Mouse (Mus musculus): ENCODE measurements around the gene 0610009B22Rik.

The 0610009B22Rik gene

DNA sequence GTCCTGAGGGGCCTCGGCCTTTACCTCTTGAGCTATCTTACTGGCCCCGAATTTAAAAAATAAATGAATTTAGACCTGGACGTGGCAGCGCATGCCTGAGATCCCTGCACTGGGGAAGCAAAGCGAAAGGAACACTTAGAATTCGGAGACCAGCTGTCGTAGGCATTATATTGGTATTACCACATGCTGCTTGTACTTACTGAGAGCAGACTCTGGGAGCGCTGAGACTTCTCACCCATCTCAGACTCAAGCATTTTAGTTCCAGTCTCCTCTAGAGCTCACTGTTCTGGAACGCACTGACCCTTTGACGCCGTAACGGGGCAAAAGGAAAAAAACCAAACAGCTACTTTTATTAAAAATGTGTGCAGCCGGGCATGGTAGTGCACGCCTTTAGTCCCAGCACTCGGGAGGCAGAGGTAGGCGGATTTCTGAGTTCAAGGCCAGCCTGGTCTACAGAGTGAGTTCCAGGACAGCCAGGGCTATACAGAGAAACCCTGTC, 26.8 kb downstream of the 0610009B22Rik start:
- DNase-seq (ENCODE audit: low spot score in 2 of 2), result no peak

GRCm38 (mm10) chr11:51658705-51659104, 30.0 kb downstream of the 0610009B22Rik start:
- no peak for DNase-seq (ENCODE audit: low spot score in 2 of 2)

- DNase-seq (ENCODE audit: low spot score in 2 of 2), result no peak
These were observed 30.4 kb downstream of the 0610009B22Rik start for GRCm38 (mm10) chr11:51658291-51658690.

DNA sequence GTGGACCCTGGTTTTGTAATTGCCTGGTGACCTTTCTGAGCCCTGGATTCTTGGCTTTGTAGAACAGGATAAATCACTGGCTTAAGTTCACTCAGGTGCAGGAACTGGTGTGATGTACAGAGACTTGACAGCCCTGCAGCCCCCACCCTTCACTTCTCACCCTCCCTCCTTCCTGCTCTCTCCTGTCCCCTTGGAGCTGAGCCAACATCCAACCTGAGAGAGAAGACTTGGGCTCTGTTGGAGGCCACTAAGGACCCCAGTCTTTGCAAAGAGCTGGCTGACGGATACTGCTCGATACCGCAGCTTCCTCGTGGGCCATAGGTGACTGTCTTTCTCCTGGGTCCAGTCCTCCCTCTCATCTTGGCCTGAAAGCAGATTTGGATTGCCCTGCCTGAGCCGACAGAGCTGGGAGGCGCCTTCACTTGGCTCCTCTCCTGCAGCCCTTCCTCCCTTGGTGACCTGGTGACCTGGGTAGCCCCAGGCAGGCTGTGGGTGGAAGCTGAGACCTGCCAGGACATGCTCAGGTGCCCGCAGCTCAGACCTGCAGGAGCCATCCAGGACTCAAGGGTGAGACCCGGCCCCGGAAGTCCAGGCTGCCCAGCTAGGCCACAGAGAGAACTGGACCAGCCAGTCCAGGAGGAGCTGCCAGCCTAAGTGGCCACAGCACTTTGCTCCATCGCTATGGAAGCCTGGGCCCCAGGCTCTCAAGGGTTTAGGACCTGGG, 31.7 kb downstream of the 0610009B22Rik start:
- DNase-seq (ENCODE audit: low spot score in 2 of 2), result no peak

DNA sequence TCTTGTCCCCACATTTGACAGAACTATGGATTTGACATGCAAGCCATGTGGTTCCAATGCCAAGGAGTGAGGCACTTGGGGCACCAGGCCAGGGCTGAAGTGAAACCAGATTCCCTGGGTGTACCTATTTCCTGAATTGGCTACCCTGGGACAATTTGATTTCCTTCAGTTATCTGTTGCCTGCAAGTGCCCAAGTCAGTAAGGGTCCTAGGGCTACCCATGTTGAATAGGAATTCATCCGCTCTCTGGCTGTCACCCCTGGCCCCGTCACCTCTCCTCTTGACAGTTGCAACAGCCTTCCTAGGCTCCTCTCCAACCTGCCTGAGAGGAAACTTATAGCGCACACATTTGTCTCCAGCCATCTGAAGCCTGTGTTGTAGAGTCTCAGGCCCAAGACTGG, 33.8 kb downstream of the 0610009B22Rik start:
- no peak for DNase-seq (ENCODE audit: low spot score in 2 of 2)

- DNase-seq (ENCODE audit: low spot score in 2 of 2), result no peak
These were observed 34.9 kb downstream of the 0610009B22Rik start for GRCm38 (mm10) chr11:51653736-51654135.

DNA sequence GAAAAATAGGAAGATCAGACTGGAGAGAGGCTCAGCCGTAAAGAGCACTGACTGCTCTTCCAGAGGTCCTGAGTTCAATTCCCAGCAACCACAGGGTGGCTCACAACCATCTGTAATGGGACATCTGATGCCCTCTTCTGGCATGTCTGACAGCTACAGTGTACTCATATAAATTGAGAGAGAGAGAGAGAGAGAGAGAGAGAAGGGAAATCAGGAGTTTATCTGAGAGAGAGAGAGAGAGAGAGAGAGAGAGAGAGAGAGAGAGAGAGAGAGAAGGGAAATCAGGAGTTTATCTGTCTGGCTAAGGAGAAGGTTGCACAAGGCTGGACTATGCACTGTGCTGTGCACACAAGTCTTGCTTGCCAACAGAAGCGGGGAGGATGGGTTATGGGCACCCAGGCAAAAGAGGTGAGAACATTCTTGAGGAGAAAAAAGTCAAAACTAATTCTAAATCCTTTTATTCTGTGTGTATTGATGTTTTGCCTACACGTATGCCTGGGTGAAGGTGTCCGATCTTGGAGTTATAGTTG, 35.7 kb downstream of the 0610009B22Rik start:
- DNase-seq (ENCODE audit: low spot score in 2 of 2), result no peak

DNA sequence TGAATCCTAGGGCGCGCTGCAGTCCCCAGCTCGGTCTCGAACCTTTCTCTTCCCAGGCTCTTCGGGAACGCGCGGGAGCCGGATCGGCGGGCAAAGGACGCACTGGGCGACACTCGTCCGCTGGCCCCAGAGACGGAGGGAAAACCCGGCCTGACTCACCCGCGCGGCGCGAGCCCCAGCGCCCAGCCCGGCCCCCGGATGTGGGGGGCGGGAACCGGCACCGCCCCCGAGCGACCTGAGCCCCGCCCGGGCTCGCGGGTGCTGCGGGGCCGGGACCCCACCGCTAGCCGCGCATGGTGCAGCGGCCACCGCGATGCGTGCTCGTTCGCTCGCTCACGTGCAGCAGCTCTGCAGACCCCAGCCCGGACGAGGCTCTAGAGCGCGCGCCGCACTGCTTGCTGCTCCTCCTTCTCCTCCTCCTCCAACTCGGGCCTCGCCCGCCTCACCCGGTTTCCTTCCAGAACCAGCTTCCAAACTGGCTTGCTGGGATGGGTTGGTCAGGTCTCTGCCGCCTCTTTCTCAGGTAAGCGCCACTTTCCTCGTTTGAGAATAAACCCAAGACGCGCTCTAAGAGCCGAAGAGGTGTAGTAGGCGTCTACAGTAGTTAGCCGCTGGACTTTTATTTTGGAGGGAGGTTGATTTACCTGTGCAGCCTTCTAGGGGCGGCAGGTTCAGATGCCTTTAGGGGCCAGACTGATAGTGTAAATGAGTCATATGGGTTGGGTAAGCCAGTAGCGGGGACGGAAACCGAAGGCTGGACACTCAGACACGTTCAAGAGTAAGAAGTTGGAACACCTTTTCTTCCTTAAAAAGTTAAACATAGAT, 37.8 kb downstream of the 0610009B22Rik start, which contains the start of the genes N4bp3 and D930048N14Rik:
Gene N4bp3, minus strand, starts transcription at position 152 of the 825 bp plus-strand sequence.
Gene D930048N14Rik, plus strand, starts transcription at position 264 of the 825 bp plus-strand sequence.
- DNase-seq (ENCODE audit: low spot score in 2 of 2), result peak; percentile 51 to 66

DNA sequence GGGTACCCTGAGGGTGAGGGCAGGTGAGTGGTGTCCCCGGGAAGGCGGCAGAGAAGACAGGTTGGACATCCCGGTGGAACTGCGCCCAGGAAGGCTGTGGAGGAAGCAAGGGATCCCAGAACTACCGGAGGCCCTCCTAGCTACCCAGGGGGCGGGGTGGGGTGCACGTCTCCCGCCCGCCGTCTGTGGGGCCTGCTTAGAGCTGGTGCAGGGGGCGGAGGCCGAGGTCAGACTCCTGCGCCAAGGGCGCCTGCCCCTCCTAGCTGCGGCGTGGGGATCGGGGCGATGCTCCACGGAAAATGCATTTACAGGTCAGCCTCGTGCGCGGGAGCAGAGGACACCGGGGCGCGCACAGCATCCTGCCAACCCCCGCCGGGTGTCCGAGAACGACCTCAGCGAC, 38.4 kb downstream of the 0610009B22Rik start:
- no peak for DNase-seq (ENCODE audit: low spot score in 2 of 2)

- DNase-seq (ENCODE audit: low spot score in 2 of 2), result no peak
These were observed 38.8 kb downstream of the 0610009B22Rik start for GRCm38 (mm10) chr11:51649889-51650199.

GRCm38 (mm10) chr11:51649111-51649888, 39.4 kb downstream of the 0610009B22Rik start:
- DNase-seq (ENCODE audit: low spot score in 2 of 2), result no peak

- no peak for DNase-seq (ENCODE audit: low spot score in 2 of 2)
These were observed 40.1 kb downstream of the 0610009B22Rik start for GRCm38 (mm10) chr11:51648566-51648965.

- no peak for DNase-seq (ENCODE audit: low spot score in 2 of 2)
These were observed 41.7 kb downstream of the 0610009B22Rik start for GRCm38 (mm10) chr11:51646751-51647667.

- DNase-seq (ENCODE audit: low spot score in 2 of 2), result no peak
These were observed 42.4 kb downstream of the 0610009B22Rik start for GRCm38 (mm10) chr11:51646245-51646644.

DNA sequence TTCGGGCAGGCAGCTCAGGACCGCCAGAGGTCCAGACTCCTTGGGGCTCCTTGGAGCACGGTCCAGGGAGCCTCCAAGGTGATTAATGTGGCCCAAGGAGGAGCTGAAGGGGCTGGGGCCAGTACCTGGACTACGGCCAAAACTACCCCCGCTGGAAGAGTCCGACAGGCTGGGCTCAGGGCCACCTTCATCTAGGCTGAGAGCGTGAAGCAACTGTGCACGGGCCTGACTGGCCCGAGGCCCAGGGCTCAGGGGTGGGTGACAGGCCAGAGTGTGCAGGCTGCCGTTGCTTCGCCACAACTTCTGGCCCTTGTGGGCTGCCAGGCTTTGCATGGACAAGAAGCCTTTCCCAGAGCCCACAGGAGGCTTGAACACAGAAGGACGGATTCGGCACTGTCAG, 43.4 kb downstream of the 0610009B22Rik start:
- no peak for DNase-seq (ENCODE audit: low spot score in 2 of 2)

GRCm38 (mm10) chr11:51644217-51644616, 44.5 kb downstream of the 0610009B22Rik start:
- peak; percentile 38 to 61 for DNase-seq (ENCODE audit: low spot score in 2 of 2)

DNA sequence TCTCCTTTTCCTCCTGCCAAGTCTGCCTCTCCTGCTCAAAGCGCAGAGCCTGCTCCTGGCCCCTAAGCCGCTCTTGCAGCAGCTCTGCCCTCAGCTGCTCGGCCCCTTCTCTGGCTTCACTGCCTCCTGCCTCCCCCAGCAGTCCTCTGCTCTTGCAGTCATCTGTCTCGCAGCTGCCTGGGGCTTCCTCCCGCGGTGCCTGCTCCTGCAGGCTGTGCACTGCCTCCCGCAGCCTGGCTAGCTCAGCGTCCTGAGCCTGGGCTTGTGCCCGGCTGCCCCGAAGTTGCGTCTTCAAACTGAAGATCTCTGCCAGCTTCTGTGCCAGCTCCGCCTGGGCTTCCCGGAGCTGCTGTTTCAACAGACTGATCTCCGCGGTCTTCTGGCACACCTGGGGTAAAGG, 44.9 kb downstream of the 0610009B22Rik start:
- DNase-seq (ENCODE audit: low spot score in 2 of 2), result no peak

DNA sequence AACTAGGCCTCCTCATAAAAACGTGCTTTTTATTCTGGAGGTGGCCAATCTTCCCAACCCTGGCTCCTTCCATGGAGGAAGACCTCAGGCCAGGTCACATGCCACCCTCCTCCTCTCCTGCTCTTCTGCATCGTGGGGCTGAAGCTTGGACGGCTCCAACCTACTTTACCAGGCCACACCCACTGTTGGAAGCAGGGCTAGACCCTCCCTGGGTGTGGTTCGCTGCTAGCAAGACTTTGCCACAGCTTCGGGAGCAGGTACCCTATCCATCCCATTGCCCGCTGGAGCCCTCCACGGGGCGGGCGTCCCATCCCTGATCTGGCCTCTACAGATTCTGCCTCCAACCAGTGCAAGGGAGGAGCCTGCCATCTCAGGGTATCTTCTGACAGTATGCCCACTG, 45.5 kb downstream of the 0610009B22Rik start:
- DNase-seq (ENCODE audit: low spot score in 2 of 2), result no peak

- DNase-seq (ENCODE audit: low spot score in 2 of 2), result no peak
These were observed 47.9 kb downstream of the 0610009B22Rik start for GRCm38 (mm10) chr11:51640748-51641147.

DNA sequence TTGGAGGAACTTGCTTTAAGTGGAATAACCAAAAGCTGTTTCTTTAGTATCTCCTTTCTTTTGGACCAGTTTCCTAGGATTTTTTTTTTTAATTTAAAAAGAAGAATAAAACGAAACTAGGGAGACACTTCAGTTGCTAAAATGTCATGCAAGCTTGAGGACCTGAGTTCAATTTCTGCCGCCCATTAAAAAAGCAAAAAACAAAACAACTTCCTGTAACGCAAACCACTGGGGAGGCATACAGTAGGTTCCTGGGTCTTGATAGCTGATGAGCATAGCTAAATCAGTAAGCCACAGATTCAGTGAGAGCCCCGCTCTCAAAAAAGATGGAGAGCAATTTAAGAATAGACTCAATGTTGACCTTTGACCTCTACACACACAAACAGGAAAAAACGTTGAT, 50.2 kb downstream of the 0610009B22Rik start:
- DNase-seq (ENCODE audit: low spot score in 2 of 2), result no peak

- DNase-seq (ENCODE audit: low spot score in 2 of 2), result peak in 1 of 2 experiments; percentile 53
These were observed 50.7 kb downstream of the 0610009B22Rik start for GRCm38 (mm10) chr11:51637971-51638414.
